ENCODE assay signal across 8 mouse cellular contexts in the genomic region with DNA sequence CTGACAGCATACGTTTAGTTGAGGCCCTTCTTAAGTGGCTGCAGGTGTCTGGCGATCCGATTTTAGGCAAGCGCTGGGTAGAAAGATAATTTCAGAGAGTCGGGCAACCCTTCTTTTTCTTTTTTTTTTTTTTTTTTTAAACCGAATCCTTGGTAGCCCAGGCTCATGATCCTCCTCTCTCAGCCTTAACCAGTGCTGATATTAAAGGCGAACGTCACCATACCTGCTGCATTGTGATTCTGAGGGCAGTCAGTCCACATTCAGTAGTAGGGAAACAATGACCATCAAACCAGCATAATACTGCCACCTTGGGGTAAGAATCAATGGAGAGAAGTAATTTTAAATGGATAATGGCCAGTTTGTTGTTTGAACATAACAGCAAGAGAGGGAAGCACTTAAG. TPM values are rescaled to one million over a fixed set of nuclear protein-coding genes. Genes with fewer than 3 reads are reported as not detected.
A peak's percentile ranks its signal among the peaks of the same experiment; 100 is the strongest.
DNase-seq lines count a peak whose midpoint lies in the region; ATAC-seq and TF ChIP-seq lines count a peak whose summit lies in the region.

No protein-coding gene starts in this region.

- H3K4me1 ChIP-seq in stomach, postnatal 0 days (replicated peaks; ENCODE audit: control insufficient read depth, insufficient read depth) = no peaks in the 10 kb centered on the region
- H3K4me1 ChIP-seq in thymus, adult 2 months (replicated peaks; ENCODE audit: control insufficient read depth, insufficient read depth, low read length) = peaks cover 9% of the 10 kb centered on the region

- H3K4me2 ChIP-seq in stomach, postnatal 0 days (replicated peaks; ENCODE audit: low read depth) = peak overlapping the region; percentile 64

- TF ChIP-seq CTCF in stomach, postnatal 0 days (IDR thresholded peaks at IDR 0.05; ENCODE audit: low read depth) = peak; percentile 84
- no peak for TF ChIP-seq CTCF in thymus, adult 2 months (IDR thresholded peaks at IDR 0.05; ENCODE audit: borderline replicate concordance, control insufficient read depth, extremely low read depth, insufficient read depth, low read length, poor library complexity)

- DNase-seq in gastrocnemius, adult 18-20 months (ENCODE audit: low spot score) = peak; percentile 30
- DNase-seq in gastrocnemius, adult 8-10 months (ENCODE audit: low spot score in 2 of 2) = no peak
- peak; percentile 62 for DNase-seq in cerebellum, adult 9-11 months
- peak; percentile 69 for DNase-seq in heart, adult 8-10 months (ENCODE audit: low spot score)
- DNase-seq in kidney, adult 8-10 months = peak; percentile 14 to 48
- DNase-seq in lung, postnatal 14 days = peak; percentile 31
- DNase-seq in stomach, postnatal 0 days (ENCODE audit: low spot score) = peak; percentile 23
- DNase-seq in thymus, adult 2 months = no peak

- 19% methylated on average over 8 of the region's 8 CpGs for WGBS in stomach, postnatal 0 days
- 40% methylated on average over 8 of the region's 8 CpGs for WGBS in thymus, adult 2 months

- H3K36me3 ChIP-seq in stomach, postnatal 0 days (ENCODE audit: control insufficient read depth, insufficient read depth, low read length) = no peaks in the 10 kb centered on the region
- H3K36me3 ChIP-seq in thymus, adult 2 months (ENCODE audit: control insufficient read depth, insufficient read depth, low read length) = no peaks in the 10 kb centered on the region

- H3K9me3 ChIP-seq in stomach, postnatal 0 days (ENCODE audit: control insufficient read depth, low read length) = no peaks in the 10 kb centered on the region

- TF ChIP-seq POLR2A in thymus, adult 2 months (IDR thresholded peaks at IDR 0.05; ENCODE audit: control insufficient read depth, extremely low read depth, insufficient read depth, low read length, poor library complexity) = no peak

- TF ChIP-seq EP300 in stomach, postnatal 0 days (optimal IDR thresholded peaks at IDR 0.05) = no peak

- peak overlapping the region; percentile 63 for H3K9ac ChIP-seq in stomach, postnatal 0 days (ENCODE audit: low read length)

- H3K27me3 ChIP-seq in stomach, postnatal 0 days (ENCODE audit: control insufficient read depth, insufficient read depth, low read length) = no peaks in the 10 kb centered on the region
- no peaks in the 10 kb centered on the region for H3K27me3 ChIP-seq in thymus, adult 2 months (ENCODE audit: control insufficient read depth, insufficient read depth, low read length)

- peak overlapping the region; percentile 92 for H3K27ac ChIP-seq in stomach, postnatal 0 days (replicated peaks)
- H3K27ac ChIP-seq in thymus, adult 2 months (ENCODE audit: control insufficient read depth, insufficient read depth, low read length) = no peak overlapping the region; the same call in 1 of the 2 replicates

- ATAC-seq in stomach, postnatal 0 days (ENCODE audit: low FRiP score, low TSS enrichment) = 0 out of 2 replicates have a peak, but pooled peaks have one; percentile 47

- H3K4me3 ChIP-seq in stomach, postnatal 0 days (ENCODE audit: low read depth, low read length) = peak overlapping the region; percentile 42
- no peak overlapping the region for H3K4me3 ChIP-seq in thymus, adult 2 months (ENCODE audit: control insufficient read depth, insufficient read depth, low read length)

RNA-seq across cellular contexts. Expression of gene Zfp266, which starts 23.9 kb away (rescaled TPM):
- total RNA-seq in gastrocnemius, adult 18-20 months (2021) = 10 to 100 TPM; 15.6 to 15.8 TPM
- 10 to 100 TPM; 13.4 to 20.6 (median 18.9) TPM for total RNA-seq in gastrocnemius, adult 8-10 months (2022)
- 10 to 100 TPM; 20.3 to 28.4 (median 21.8) TPM for total RNA-seq in heart, adult 8-10 months (2022)
- 33.7 and 35.2 TPM in 2 replicates for polyA plus RNA-seq in stomach, postnatal 0 days (2015; fragmentation: Nextera tagmentation; extraction: Ambion mirVana)
- 11.4 and 12.1 TPM in 2 replicates for polyA plus RNA-seq in thymus, adult 2 months (2012; rRNA removed)

RNA-seq across cellular contexts. Expression of gene Zfp846, which starts 35.9 kb away (rescaled TPM):
- 1 to 10 TPM; 1.7 to 2.3 TPM for total RNA-seq in gastrocnemius, adult 18-20 months (2021)
- total RNA-seq in gastrocnemius, adult 8-10 months (2022) = 1 to 10 TPM; 2.0 to 4.2 (median 2.5) TPM
- 1 to 10 TPM; 3.2 to 5.7 (median 5.1) TPM for total RNA-seq in heart, adult 8-10 months (2022)
- 6.0 and 6.9 TPM in 2 replicates for polyA plus RNA-seq in stomach, postnatal 0 days (2015; fragmentation: Nextera tagmentation; extraction: Ambion mirVana)
- 7.5 and 8.2 TPM in 2 replicates for polyA plus RNA-seq in thymus, adult 2 months (2012; rRNA removed)

RNA-seq across cellular contexts. Expression of gene Zfp426, which starts 52.6 kb away (rescaled TPM):
- total RNA-seq in gastrocnemius, adult 18-20 months (2021) = 1 to 10 TPM; 7.2 to 7.5 TPM
- total RNA-seq in gastrocnemius, adult 8-10 months (2022) = 1 to 10 TPM; 7.3 to 9.6 (median 8.2) TPM
- total RNA-seq in heart, adult 8-10 months (2022) = 10 to 100 TPM in 2 of 4 experiments, 1 to 10 TPM in 2; 9.3 to 11.2 (median 9.9) TPM
- polyA plus RNA-seq in stomach, postnatal 0 days (2015; fragmentation: Nextera tagmentation; extraction: Ambion mirVana) = 7.1 and 8.6 TPM in 2 replicates
- 7.7 and 9.8 TPM in 2 replicates for polyA plus RNA-seq in thymus, adult 2 months (2012; rRNA removed)

Comparison
In these comparisons a context has a peak if more than half of its experiments do, and no peak if none do; other contexts are left out.
1. DNase-seq: peak in gastrocnemius, adult 18-20 months (single experiment), cerebellum, adult 9-11 months (single experiment), heart, adult 8-10 months (single experiment), kidney, adult 8-10 months (2 of 2), lung, postnatal 14 days (single experiment) and stomach, postnatal 0 days (single experiment); none in gastrocnemius, adult 8-10 months (0 of 2) and thymus, adult 2 months (single experiment).